Mouse (Mus musculus) midbrain, embryonic 11.5 days (tissue): ENCODE measurements around the gene Ikzf1. TPM values are rescaled to one million over a fixed set of nuclear protein-coding genes. Genes with fewer than 3 reads are reported as not detected.
A peak's percentile ranks its signal among the peaks of the same experiment; 100 is the strongest.

Experiments used
- ATAC-seq: fragments of 200-750 bp; cut with Nextera tagmentation; 2 replicates; pipeline ENCODE4 v1.8.0; 2017; ENCODE audit warnings: moderate TSS enrichment, moderate library complexity; ENCODE audit not compliant: low FRiP score
- DNase-seq: peaks from one replicate; pipeline ENCODE4 v3.0.0; 2015; ENCODE audit warnings: low spot score; ENCODE audit errors: missing footprints
- H3K27ac ChIP-seq: fragments of 300-500 bp; sonication (generic); 2 replicates; pipeline ENCODE4 v1.5.1; 2014; ENCODE audit warnings: low read depth, low read length
- H3K27me3 ChIP-seq: fragments of 300-500 bp; sonication (generic); 2 replicates; pipeline ENCODE4 v1.6.1; 2014; ENCODE audit warnings: mild to moderate bottlenecking, low read length, moderate library complexity, mixed read lengths; ENCODE audit not compliant: control insufficient read depth, insufficient read depth
- H3K36me3 ChIP-seq: fragments of 300-500 bp; sonication (generic); 2 replicates; pipeline ENCODE4 v1.6.1; 2014; ENCODE audit warnings: mild to moderate bottlenecking, low read length, moderate library complexity, mixed read lengths; ENCODE audit not compliant: control insufficient read depth, insufficient read depth
- H3K4me1 ChIP-seq: fragments of 300-500 bp; sonication (generic); 2 replicates; pipeline ENCODE4 v1.6.1; 2014; ENCODE audit warnings: low read length; ENCODE audit not compliant: control insufficient read depth, insufficient read depth
- H3K4me2 ChIP-seq: fragments of 300-500 bp; sonication (generic); 2 replicates; pipeline ENCODE4 v1.6.1; 2014; ENCODE audit warnings: mild to moderate bottlenecking, moderate library complexity
- H3K4me3 ChIP-seq: fragments of 300-500 bp; sonication (generic); 2 replicates; pipeline ENCODE4 v1.5.1; 2014; ENCODE audit warnings: low read depth, low read length
- H3K9ac ChIP-seq: fragments of 300-500 bp; sonication (generic); 2 replicates; pipeline ENCODE4 v1.6.1; 2014; ENCODE audit warnings: low read length
- H3K9me3 ChIP-seq: fragments of 300-500 bp; sonication (generic); 2 replicates; pipeline ENCODE4 v1.6.1; 2016; ENCODE audit warnings: low read length; ENCODE audit not compliant: control insufficient read depth
- WGBS: fragments of 180-500 bp; shearing (Covaris S2); extraction: QIAGEN DNeasy Blood & Tissue Kit; methylation state at CpG from one replicate; pipeline ENCODE4 v1.1.7; 2014; 5-methylcytosine and 5-hydroxymethylcytosine counted together
- polyA plus RNA-seq: library from polyadenylated mRNA; unstranded; fragments of >200 nt; fragmentation: Nextera tagmentation; extraction: Ambion mirVana; gene quantifications from 2 replicates; pipeline ENCODE4 v1.2.1, GENCODE M21; 2014

Ikzf1 gene
- polyA plus RNA-seq, 1 experiment from 2014 or later: 2.7 TPM

DNA sequence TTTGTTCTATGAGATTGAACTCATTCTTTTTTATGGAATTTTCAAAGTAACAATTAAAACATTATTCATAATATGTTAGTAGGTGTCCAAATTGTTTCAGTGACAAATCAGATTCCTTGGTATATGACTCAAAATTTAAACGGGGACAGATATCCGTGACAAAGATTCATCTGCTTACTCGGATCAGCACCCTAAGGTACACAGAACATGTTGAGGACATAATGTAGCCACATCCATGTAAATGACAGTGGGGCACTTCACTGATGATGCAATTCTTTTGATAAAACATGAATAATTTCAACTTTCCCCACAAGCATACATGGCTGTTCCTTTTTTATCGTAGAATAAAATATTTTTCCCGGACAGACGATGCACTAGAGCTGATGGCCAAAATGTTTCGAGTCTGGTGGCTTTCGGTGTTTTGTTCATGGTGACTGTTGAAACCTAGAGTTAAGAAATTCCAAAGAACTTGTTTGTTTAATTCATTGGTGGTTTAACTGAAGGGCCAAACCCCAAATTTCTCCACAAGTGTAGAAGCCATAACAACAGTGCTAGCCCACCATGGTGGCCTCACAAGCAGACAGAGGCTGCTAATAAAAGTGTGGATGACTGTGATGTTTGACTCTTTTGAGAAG, 2.9 kb downstream of the Ikzf1 start:
- Histone ChIP-seq H3K4me3 (no peak overlapping the region), H3K27me3 (peaks cover 26% of the 10 kb centered on the region), H3K9me3 (no peaks in the 10 kb centered on the region), H3K27ac (no peak overlapping the region), H3K4me2 (no peak overlapping the region), H3K4me1 (peaks cover 6% of the 10 kb centered on the region), H3K36me3 (no peaks in the 10 kb centered on the region), H3K9ac (no peak overlapping the region)
- WGBS: 94% methylated on average over 8 of the region's 8 CpGs
- no peak for DNase-seq
- no peak for ATAC-seq

DNA sequence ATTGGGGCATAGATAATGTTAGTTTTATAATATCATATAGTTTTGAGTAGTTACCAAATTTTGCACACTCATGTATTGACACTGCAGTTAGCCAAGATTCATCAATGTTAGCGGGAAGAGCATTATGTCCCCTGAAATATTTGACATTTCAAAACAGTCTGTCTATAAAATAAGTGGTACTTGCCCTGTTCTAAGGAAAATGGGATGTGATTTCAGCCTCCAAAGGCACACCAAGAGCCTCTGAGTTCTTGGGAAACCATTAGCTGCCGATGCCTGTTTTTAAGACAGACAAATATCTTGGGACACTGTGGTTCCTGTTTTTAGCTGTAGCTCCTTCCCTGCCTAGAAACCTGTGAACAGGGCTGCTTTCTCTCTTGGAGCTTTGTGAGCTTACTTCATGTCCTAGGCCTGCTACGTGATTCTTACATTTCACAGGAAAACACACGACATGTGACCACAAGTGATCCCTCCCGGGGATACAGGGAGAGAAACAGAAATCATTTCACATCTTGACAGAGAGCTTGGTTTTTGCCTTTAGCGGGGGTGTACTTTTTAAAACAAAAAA, 4.0 kb downstream of the Ikzf1 start:
- no peak for ATAC-seq
- DNase-seq: no peak
- Histone ChIP-seq H3K36me3 (no peaks in the 10 kb centered on the region), H3K9ac (no peak overlapping the region), H3K27ac (no peak overlapping the region), H3K4me1 (peaks cover 6% of the 10 kb centered on the region), H3K4me3 (no peak overlapping the region), H3K9me3 (no peaks in the 10 kb centered on the region), H3K4me2 (no peak overlapping the region), H3K27me3 (peaks cover 26% of the 10 kb centered on the region)
- WGBS: 90% methylated on average over 6 of the region's 6 CpGs

DNA sequence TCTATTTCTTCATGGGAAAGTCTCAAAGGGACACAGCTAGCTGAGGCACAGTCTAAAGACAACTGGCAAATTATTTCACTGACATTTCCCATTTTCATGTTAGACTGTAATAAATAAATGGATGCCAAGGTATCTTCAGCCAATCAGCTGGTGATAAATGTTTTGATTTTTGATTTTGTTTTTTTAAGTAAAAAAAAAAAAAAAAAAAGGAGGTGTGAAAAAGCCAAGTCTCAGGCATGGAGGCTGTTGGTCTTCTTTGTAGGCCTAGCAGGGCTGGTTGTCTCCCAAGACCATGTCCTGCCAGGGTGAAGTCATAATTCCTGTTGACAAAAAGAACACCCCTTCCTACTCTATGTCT, 4.9 kb downstream of the Ikzf1 start:
- Histone ChIP-seq H3K9me3 (no peaks in the 10 kb centered on the region), H3K4me2 (no peak overlapping the region), H3K9ac (no peak overlapping the region), H3K27ac (no peak overlapping the region), H3K4me3 (no peak overlapping the region), H3K4me1 (peaks cover 6% of the 10 kb centered on the region), H3K27me3 (peaks cover 20% of the 10 kb centered on the region), H3K36me3 (no peaks in the 10 kb centered on the region)
- DNase-seq (no peak), ATAC-seq (no peak)

DNA sequence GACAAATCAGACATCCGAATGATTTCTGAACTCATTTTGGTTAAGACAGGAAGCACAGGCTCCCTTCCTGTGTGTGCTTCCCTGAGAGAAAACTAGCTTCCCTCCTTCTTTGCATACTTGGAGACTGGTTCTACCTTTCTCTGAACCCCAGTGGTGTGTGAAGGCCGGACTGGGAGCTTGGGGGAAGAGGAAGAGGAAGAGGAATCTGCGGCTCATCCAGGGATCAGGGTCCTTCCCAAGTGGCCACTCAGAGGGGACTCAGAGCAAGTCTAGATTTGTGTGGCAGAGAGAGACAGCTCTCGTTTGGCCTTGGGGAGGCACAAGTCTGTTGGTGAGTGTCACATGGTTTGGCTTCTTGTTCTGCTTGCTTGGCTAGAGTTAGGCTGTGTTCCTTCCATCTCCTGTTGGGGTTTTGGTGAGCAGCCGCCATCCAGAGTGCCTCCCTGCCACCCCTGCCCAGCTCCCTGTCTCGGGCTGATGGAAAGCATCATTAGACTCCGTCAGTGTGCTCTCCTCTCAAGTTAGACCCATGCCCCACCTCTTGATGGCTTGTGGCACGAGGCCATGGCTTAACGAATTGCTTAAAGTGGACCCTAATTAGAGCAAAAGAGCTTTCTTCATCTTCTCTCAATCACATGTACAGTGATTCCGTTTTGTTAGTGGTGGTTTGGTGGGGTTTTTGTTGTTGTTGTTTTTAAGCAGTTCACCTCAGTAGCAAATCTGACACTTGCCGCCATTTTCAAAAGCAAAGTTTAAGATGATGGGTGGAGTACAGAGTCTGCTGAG, 5.4 kb downstream of the Ikzf1 start:
- H3K4me3 ChIP-seq: no peak overlapping the region
- no peak for ATAC-seq
- DNase-seq: no peak
- peaks cover 14% of the 10 kb centered on the region for H3K27me3 ChIP-seq
- H3K36me3 ChIP-seq: no peaks in the 10 kb centered on the region
- peaks cover 3% of the 10 kb centered on the region for H3K4me1 ChIP-seq
- no peak overlapping the region for H3K9ac ChIP-seq
- 86% methylated on average over 10 of the region's 11 CpGs for WGBS
- no peak overlapping the region for H3K4me2 ChIP-seq
- H3K27ac ChIP-seq: no peak overlapping the region
- H3K9me3 ChIP-seq: no peaks in the 10 kb centered on the region

DNA sequence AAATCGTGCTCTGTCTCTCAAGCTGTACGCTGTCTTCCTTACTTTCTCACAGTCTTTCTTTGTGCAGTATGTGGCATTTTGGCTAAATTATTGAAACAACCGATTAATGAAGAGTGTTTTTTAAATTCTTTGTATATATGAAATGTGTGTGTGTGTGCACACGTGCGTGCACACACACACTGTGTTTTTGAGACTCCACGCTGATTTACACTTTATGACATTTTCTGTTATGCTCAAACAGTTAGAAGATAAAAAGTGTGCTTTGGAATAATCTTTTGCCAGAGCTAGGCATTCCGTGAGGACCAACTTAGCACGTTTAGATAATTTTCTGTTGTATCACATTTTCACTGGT, 6.0 kb downstream of the Ikzf1 start:
- Histone ChIP-seq H3K4me3 (no peak overlapping the region), H3K9ac (no peak overlapping the region), H3K9me3 (no peaks in the 10 kb centered on the region), H3K4me2 (no peak overlapping the region), H3K4me1 (peaks cover 3% of the 10 kb centered on the region), H3K36me3 (no peaks in the 10 kb centered on the region), H3K27me3 (peaks cover 9% of the 10 kb centered on the region), H3K27ac (no peak overlapping the region)
- 93% methylated on average over 8 of the region's 8 CpGs for WGBS
- DNase-seq (no peak), ATAC-seq (no peak)

GRCm38 (mm10) chr11:11691324-11692058, 6.7 kb downstream of the Ikzf1 start:
- Histone ChIP-seq H3K4me1 (peaks cover 1% of the 10 kb centered on the region), H3K27me3 (peaks cover 5% of the 10 kb centered on the region), H3K9me3 (no peaks in the 10 kb centered on the region), H3K36me3 (no peaks in the 10 kb centered on the region), H3K27ac (no peak overlapping the region), H3K9ac (no peak overlapping the region), H3K4me2 (no peak overlapping the region), H3K4me3 (no peak overlapping the region)
- ATAC-seq (no peak), DNase-seq (no peak)
- 91% methylated on average over 14 of the region's 14 CpGs for WGBS

GRCm38 (mm10) chr11:11692558-11693166, 7.9 kb downstream of the Ikzf1 start:
- H3K4me1 ChIP-seq: no peaks in the 10 kb centered on the region
- H3K9me3 ChIP-seq: no peaks in the 10 kb centered on the region
- H3K4me2 ChIP-seq: no peak overlapping the region
- DNase-seq: peak; percentile 33
- H3K9ac ChIP-seq: no peak overlapping the region
- no peak overlapping the region for H3K27ac ChIP-seq
- H3K4me3 ChIP-seq: no peak overlapping the region
- H3K27me3 ChIP-seq: peaks cover 2% of the 10 kb centered on the region
- H3K36me3 ChIP-seq: no peaks in the 10 kb centered on the region
- WGBS: 90% methylated on average over 10 of the region's 10 CpGs
- ATAC-seq: no peak

DNA sequence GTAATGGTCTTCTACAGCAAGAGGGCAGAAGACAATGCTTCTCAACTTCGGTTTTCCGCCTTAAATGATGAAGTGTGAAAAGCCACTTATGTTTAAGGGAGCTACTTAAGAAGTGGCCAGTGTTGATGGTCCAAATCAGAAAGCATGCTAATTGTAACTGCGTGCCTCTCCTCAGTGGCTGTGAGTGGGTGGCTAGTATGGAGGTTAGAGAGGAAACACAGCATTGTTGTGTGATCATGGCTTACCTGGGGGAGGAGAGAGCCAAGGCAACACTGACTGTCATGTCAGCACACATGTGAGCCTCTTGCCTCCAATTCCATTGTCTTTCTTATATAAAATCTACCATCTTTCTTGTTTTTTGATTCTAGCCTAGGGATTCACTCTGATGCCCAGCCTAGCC, 8.6 kb downstream of the Ikzf1 start:
- no peak overlapping the region for H3K27ac ChIP-seq
- no peaks in the 10 kb centered on the region for H3K27me3 ChIP-seq
- no peak for ATAC-seq
- H3K4me2 ChIP-seq: no peak overlapping the region
- no peaks in the 10 kb centered on the region for H3K9me3 ChIP-seq
- no peak overlapping the region for H3K9ac ChIP-seq
- peak; percentile 70 for DNase-seq
- no peak overlapping the region for H3K4me3 ChIP-seq
- 90% methylated on average over 3 of the region's 3 CpGs for WGBS
- H3K4me1 ChIP-seq: no peaks in the 10 kb centered on the region
- no peaks in the 10 kb centered on the region for H3K36me3 ChIP-seq

DNA sequence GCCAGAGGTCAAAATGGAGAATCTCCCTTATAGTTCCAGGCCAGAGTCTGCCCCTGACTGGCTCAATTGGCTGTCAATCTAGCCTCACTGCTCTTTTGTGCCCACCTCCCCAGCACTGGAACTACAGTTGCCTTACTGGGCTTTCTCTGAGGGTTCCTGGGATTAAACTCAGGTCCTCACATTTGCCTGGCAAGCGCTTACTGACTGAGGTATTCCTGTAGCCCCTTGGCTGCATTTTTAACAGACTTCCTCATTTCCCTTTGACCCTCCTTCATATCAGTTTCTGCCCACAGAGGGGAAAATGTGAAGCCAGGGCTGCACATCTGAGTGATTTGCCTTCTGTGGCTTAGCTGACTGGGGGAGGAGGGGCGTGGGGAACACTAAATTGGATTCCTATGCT, 9.3 kb downstream of the Ikzf1 start:
- H3K9ac ChIP-seq: no peak overlapping the region
- no peaks in the 10 kb centered on the region for H3K36me3 ChIP-seq
- no peak overlapping the region for H3K4me2 ChIP-seq
- H3K27ac ChIP-seq: no peak overlapping the region
- ATAC-seq: no peak
- 84% methylated on average over 2 of the region's 2 CpGs for WGBS
- no peaks in the 10 kb centered on the region for H3K27me3 ChIP-seq
- no peak for DNase-seq
- H3K9me3 ChIP-seq: no peaks in the 10 kb centered on the region
- H3K4me1 ChIP-seq: no peaks in the 10 kb centered on the region
- H3K4me3 ChIP-seq: no peak overlapping the region
